Mouse (Mus musculus) MEL (cell line): ENCODE results near the gene Washc4. TPM values are rescaled to one million over a fixed set of nuclear protein-coding genes. Genes with fewer than 3 reads are reported as not detected.
A peak's percentile ranks its signal among the peaks of the same experiment; 100 is the strongest.

Experiments
- DNase-seq: peaks from one replicate; pipeline ENCODE4 v3.0.0; 2011; ENCODE audit warnings: low read depth, low spot score
- H3K27ac ChIP-seq: 2 replicates; pipeline ENCODE4 v1.5.1; 2012; ENCODE audit warnings: low read depth, mild to moderate bottlenecking, control low read depth, low read length, moderate library complexity; ENCODE audit not compliant: control insufficient read depth
- H3K27me3 ChIP-seq, 2 experiments: fragments of 150-350 bp in 1 of 2; sonication (generic) in 1 of 2; 2 replicates each; pipeline ENCODE4 v1.6.1; 2012; ENCODE audit warnings: low read length in 2 of 2, mild to moderate bottlenecking in 2 of 2, improper control_type of control experiment in 1 of 2, moderate library complexity in 1 of 2; ENCODE audit not compliant: insufficient read depth in 2 of 2, control insufficient read depth in 1 of 2
- H3K36me3 ChIP-seq, 2 experiments: 2 replicates each; pipeline ENCODE4 v1.6.1; 2012 to 2014; ENCODE audit warnings: low read length in 2 of 2, improper control_type of control experiment in 1 of 2, inconsistent platforms in 1 of 2, mild to moderate bottlenecking in 1 of 2; ENCODE audit not compliant: insufficient read depth in 2 of 2, control insufficient read depth in 1 of 2
- H3K4me1 ChIP-seq, 2 experiments: fragments of 150-350 bp in 1 of 2; sonication (generic) in 1 of 2; 2 replicates each; pipeline ENCODE4 v1.6.1; 2012; ENCODE audit warnings: low read length in 2 of 2, improper control_type of control experiment in 1 of 2, mild to moderate bottlenecking in 1 of 2; ENCODE audit not compliant: insufficient read depth in 2 of 2, control insufficient read depth in 1 of 2
- H3K4me3 ChIP-seq, 2 experiments: fragments of 150-350 bp in 1 of 2; sonication (generic) in 1 of 2; 2 replicates each; pipeline ENCODE4 v1.5.1; 2012; ENCODE audit warnings: low read depth in 2 of 2, low read length in 2 of 2, mild to moderate bottlenecking in 2 of 2, moderate library complexity in 2 of 2, control low read depth in 1 of 2, improper control_type of control experiment in 1 of 2; ENCODE audit not compliant: control insufficient read depth in 1 of 2, insufficient read depth in 1 of 2
- H3K79me2 ChIP-seq: 2 replicates; pipeline ENCODE4 v1.6.1; 2012; ENCODE audit warnings: mild to moderate bottlenecking, low read length, moderate library complexity; ENCODE audit not compliant: control insufficient read depth, poor library complexity, insufficient read depth
- H3K9ac ChIP-seq: 2 replicates; pipeline ENCODE4 v1.6.1; 2012; ENCODE audit warnings: low read depth, mild to moderate bottlenecking, control low read depth, low read length, moderate library complexity; ENCODE audit not compliant: control insufficient read depth, poor library complexity, severe bottlenecking
- H3K9me3 ChIP-seq: fragments of 150-350 bp; sonication (generic); replicated peaks from 2 replicates; pipeline ENCODE4 v1.6.1; 2012; ENCODE audit warnings: mild to moderate bottlenecking, low read length, improper control_type of control experiment, moderate library complexity; ENCODE audit not compliant: insufficient read depth
- BHLHE40 ChIP-seq: IDR thresholded peaks from 2 replicates; pipeline ENCODE4 v1.6.1; 2012; ENCODE audit warnings: low read depth, mild to moderate bottlenecking, inconsistent platforms, low read length, improper control_type of control experiment, borderline replicate concordance
- CHD2 ChIP-seq: IDR thresholded peaks from 2 replicates; pipeline ENCODE4 v1.6.1; 2011; ENCODE audit warnings: low read length, improper control_type of control experiment
- E2F4 ChIP-seq: IDR thresholded peaks from 2 replicates; pipeline ENCODE4 v1.6.1; 2011; ENCODE audit warnings: low read depth, low read length, improper control_type of control experiment, borderline replicate concordance
- ELF1 ChIP-seq: IDR thresholded peaks from 2 replicates; pipeline ENCODE4 v1.6.1; 2014; ENCODE audit warnings: low read depth, mild to moderate bottlenecking, inconsistent platforms, low read length, improper control_type of control experiment, moderate library complexity
- GATA1 ChIP-seq: IDR thresholded peaks from 2 replicates; pipeline ENCODE4 v1.6.1; 2011; ENCODE audit warnings: low read depth, low read length, improper control_type of control experiment
- JUND ChIP-seq: IDR thresholded peaks from 2 replicates; pipeline ENCODE4 v1.6.1; 2011; ENCODE audit warnings: low read depth, mild to moderate bottlenecking, improper control_type of control experiment, low read length
- MEF2A ChIP-seq: IDR thresholded peaks from 2 replicates; pipeline ENCODE4 v1.6.1; 2014; ENCODE audit warnings: low read depth, mild to moderate bottlenecking, inconsistent platforms, low read length, improper control_type of control experiment; ENCODE audit not compliant: poor library complexity, insufficient replicate concordance, severe bottlenecking; ENCODE audit errors: extremely low read depth
- NRF1 ChIP-seq: IDR thresholded peaks from 2 replicates; pipeline ENCODE4 v1.6.1; 2014; ENCODE audit warnings: low read depth, mild to moderate bottlenecking, inconsistent platforms, low read length, improper control_type of control experiment, moderate library complexity; ENCODE audit not compliant: poor library complexity, insufficient read depth, severe bottlenecking
- POLR2A ChIP-seq, 2 experiments: IDR thresholded peaks; 2 replicates each; pipeline ENCODE4 v1.6.1; 2011 to 2012; ENCODE audit warnings: low read length in 2 of 2, mild to moderate bottlenecking in 2 of 2, control low read depth in 1 of 2, improper control_type of control experiment in 1 of 2, low read depth in 1 of 2, moderate library complexity in 1 of 2; ENCODE audit not compliant: control insufficient read depth in 1 of 2, insufficient read depth in 1 of 2, poor library complexity in 1 of 2
- POLR2AphosphoS5 ChIP-seq: IDR thresholded peaks from 2 replicates; pipeline ENCODE4 v1.6.1; 2012; ENCODE audit warnings: low read depth, borderline replicate concordance, mild to moderate bottlenecking, inconsistent platforms, low read length, moderate library complexity, mixed read lengths
- USF1 ChIP-seq: IDR thresholded peaks from 2 replicates; pipeline ENCODE4 v1.6.1; 2014; ENCODE audit warnings: low read depth, mild to moderate bottlenecking, inconsistent platforms, low read length, improper control_type of control experiment, moderate library complexity
- ZKSCAN1 ChIP-seq: IDR thresholded peaks from 2 replicates; pipeline ENCODE4 v1.6.1; 2012; ENCODE audit warnings: low read depth, mild to moderate bottlenecking, inconsistent platforms, low read length, improper control_type of control experiment, moderate library complexity
- ZMIZ1 ChIP-seq: IDR thresholded peaks from 2 replicates; pipeline ENCODE4 v1.6.1; 2012; ENCODE audit warnings: low read depth, mild to moderate bottlenecking, inconsistent platforms, low read length, improper control_type of control experiment, moderate library complexity
- polyA plus RNA-seq, 2 experiments: library from polyadenylated mRNA; stranded (reverse) in 1 of 2; unstranded in 1 of 2; fragments of >175 nt in 1 of 2; fragments of >200 nt in 1 of 2; gene quantifications; 2 replicates each; pipeline versions ENCODE4 v1.2.1 to v1.2.4; 2012; ENCODE audit warnings: low replicate concordance in 2 of 2, low read depth in 1 of 2; ENCODE audit not compliant: insufficient read length in 2 of 2, insufficient read depth in 1 of 2, missing spikeins in 1 of 2
- total RNA-seq: library from RNA; depleted of rRNA; stranded (reverse); fragments of 300-350 nt; gene quantifications from 2 replicates; pipeline ENCODE4 v1.2.3, GENCODE M21; 2012

Washc4 gene
- total and polyA plus RNA-seq, 3 experiments, result 13.6 to 16.2 TPM; not detected in 1

DNA sequence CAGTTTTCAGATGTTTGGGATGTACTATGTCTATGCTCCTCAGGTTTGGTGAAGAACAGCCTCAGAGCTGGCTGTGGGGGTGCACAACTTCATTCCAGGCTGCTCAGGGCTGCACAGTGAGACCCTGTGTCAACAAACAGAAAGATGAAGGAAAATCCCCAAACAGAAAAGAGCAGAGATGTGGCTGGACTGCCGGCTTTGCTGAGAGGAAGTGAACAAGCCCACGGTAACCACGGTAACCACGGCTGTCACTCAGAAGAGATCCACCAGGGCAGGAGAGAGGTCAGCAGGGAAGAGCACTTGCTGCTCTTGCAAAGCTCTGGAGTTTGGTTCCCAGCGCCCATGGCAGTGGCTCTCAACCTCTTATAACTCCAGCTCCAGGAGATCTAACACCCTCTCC is 90.9 kb downstream of the Washc4 start:
- Histone ChIP-seq H3K4me1 (peaks cover 0 to 2% of the 10 kb centered on the region in 2 experiments; a peak in 1 of 4 replicates), H3K9ac (no peak overlapping the region), H3K27me3 (0 out of 4 replicates have a peak, but pooled peaks cover 0 to 2% of the 10 kb centered on the region in 2 experiments), H3K4me3 (no peak overlapping the region), H3K27ac (no peak overlapping the region), H3K9me3 (no peaks in the 10 kb centered on the region), H3K79me2 (no peaks in the 10 kb centered on the region), H3K36me3 (no peaks in the 10 kb centered on the region)
- TF ChIP-seq POLR2AphosphoS5, result no peak
- TF ChIP-seq JUND, result no peak
- TF ChIP-seq ZKSCAN1, result no peak
- no peak for TF ChIP-seq CHD2
- no peak for TF ChIP-seq POLR2A (IDR thresholded peaks at IDR 0.05; ENCODE audit: control insufficient read depth in 1 of 2, insufficient read depth in 1 of 2, low read depth in 1 of 2, low read length in 2 of 2, poor library complexity in 1 of 2)
- no peak for TF ChIP-seq MEF2A
- DNase-seq, result peak; percentile 55

DNA sequence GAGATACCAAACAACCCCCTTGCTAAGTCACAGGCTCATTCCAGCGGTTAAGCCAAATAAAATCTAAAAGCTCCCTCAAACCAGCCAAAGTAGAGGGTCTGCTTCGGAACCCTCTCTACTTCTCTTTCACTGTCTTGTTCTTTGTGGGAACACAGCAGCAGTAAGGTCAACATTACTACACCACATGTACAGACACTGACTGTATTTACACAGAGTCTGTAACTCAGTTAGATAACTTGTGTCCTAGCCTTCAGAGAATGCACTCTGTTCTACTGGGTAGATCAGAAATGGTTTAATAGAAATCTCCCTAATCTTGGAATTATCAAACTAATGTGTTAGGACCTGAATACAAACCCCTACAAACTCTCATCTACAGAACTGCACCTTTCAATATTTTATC is 92.6 kb downstream of the Washc4 start:
- TF ChIP-seq NRF1 (no peak), MEF2A (no peak), ZMIZ1 (no peak), BHLHE40 (no peak)
- Histone ChIP-seq H3K9ac (no peak overlapping the region), H3K4me1 (peaks cover 0 to 2% of the 10 kb centered on the region in 2 experiments; a peak in 1 of 4 replicates), H3K4me3 (no peak overlapping the region), H3K9me3 (no peaks in the 10 kb centered on the region), H3K36me3 (no peaks in the 10 kb centered on the region), H3K27me3 (no peaks in the 10 kb centered on the region), H3K27ac (no peak overlapping the region), H3K79me2 (no peaks in the 10 kb centered on the region)
- DNase-seq, result no peak

DNA sequence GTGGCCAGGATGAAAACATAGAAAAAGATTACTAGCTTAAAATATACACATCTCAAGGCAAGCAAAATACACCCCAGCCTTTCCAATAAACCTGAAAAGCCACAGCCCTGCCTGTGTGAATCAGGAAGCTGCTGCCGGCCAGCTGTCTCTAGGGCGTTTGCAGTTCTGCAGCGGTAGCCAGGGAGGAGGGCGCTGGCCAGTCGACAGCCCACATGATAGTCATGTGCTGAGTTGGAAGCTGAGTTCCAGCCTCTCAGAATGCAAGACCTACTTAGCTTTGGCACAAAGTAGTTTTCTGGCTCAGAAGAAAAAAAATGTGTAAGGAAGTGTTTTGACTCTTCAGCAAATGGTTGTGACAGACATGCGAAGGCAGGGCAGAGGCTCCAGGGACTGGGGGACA is 93.7 kb downstream of the Washc4 start:
- TF ChIP-seq USF1 (0 out of 2 replicates have a peak, but pooled peaks have one; percentile 16), E2F4 (no peak), ELF1 (no peak), GATA1 (no peak)
- H3K4me3 ChIP-seq, result no peak overlapping the region
- no peak overlapping the region for H3K27ac ChIP-seq
- no peaks in the 10 kb centered on the region for H3K36me3 ChIP-seq
- H3K4me1 ChIP-seq, result peaks cover 0 to 2% of the 10 kb centered on the region in 2 experiments; a peak in 1 of 4 replicates
- no peaks in the 10 kb centered on the region for H3K27me3 ChIP-seq
- no peaks in the 10 kb centered on the region for H3K9me3 ChIP-seq
- no peaks in the 10 kb centered on the region for H3K79me2 ChIP-seq
- no peak overlapping the region for H3K9ac ChIP-seq
- peak; percentile 32 for DNase-seq
